Mouse (Mus musculus) right cerebral cortex, postnatal 36 days (tissue): ENCODE data around the gene Tmem179.

Experiments
- DNase-seq, 2 experiments: peaks; one replicate each; pipeline ENCODE4 v3.0.0; 2022; ENCODE audit warnings: low spot score in 2 of 2, mixed read lengths in 1 of 2

Tmem179 gene

GRCm38 (mm10) chr12:112538356-112538755 is 21.8 kb upstream of the Tmem179 start:
- DNase-seq, result no peak

GRCm38 (mm10) chr12:112537233-112537632 is 20.7 kb upstream of the Tmem179 start:
- DNase-seq, result no peak

GRCm38 (mm10) chr12:112533758-112534157 is 17.2 kb upstream of the Tmem179 start:
- no peak for DNase-seq

GRCm38 (mm10) chr12:112518105-112518504 is 1.6 kb upstream of the Tmem179 start:
- no peak for DNase-seq

- DNase-seq, result no peak
Observed at GRCm38 (mm10) chr12:112514897-112515296, 1.6 kb downstream of the Tmem179 start.

- peak; percentile 68 to 72 for DNase-seq
Observed at GRCm38 (mm10) chr12:112510733-112511372, 5.7 kb downstream of the Tmem179 start.

- no peak for DNase-seq
Observed at GRCm38 (mm10) chr12:112510365-112510732, 6.2 kb downstream of the Tmem179 start.

- no peak for DNase-seq
Observed at GRCm38 (mm10) chr12:112507984-112508383, 8.6 kb downstream of the Tmem179 start.

- DNase-seq, result no peak
Observed at GRCm38 (mm10) chr12:112507264-112507663, 9.3 kb downstream of the Tmem179 start.

- DNase-seq, result no peak
Observed at GRCm38 (mm10) chr12:112506267-112506666, 10.3 kb downstream of the Tmem179 start.

- no peak for DNase-seq
Observed at GRCm38 (mm10) chr12:112503003-112503771, 13.4 kb downstream of the Tmem179 start.

GRCm38 (mm10) chr12:112498683-112499082 is 17.9 kb downstream of the Tmem179 start:
- DNase-seq, result no peak

GRCm38 (mm10) chr12:112497731-112498130 is 18.8 kb downstream of the Tmem179 start:
- DNase-seq, result no peak

GRCm38 (mm10) chr12:112496136-112496535 is 20.4 kb downstream of the Tmem179 start:
- DNase-seq, result no peak

- DNase-seq, result no peak
Observed at GRCm38 (mm10) chr12:112490444-112490939, 26.1 kb downstream of the Tmem179 start.

- DNase-seq, result no peak
Observed at GRCm38 (mm10) chr12:112489535-112489934, 27.0 kb downstream of the Tmem179 start.

- no peak for DNase-seq
Observed at GRCm38 (mm10) chr12:112489134-112489533, 27.4 kb downstream of the Tmem179 start, which contains the start of gene A530016L24Rik. A530016L24Rik (plus strand) TSS chr12:112489448.

- DNase-seq, result peak; percentile 58
Observed at GRCm38 (mm10) chr12:112473777-112474176, 42.8 kb downstream of the Tmem179 start.

- no peak for DNase-seq
Observed at GRCm38 (mm10) chr12:112470216-112470615, 46.3 kb downstream of the Tmem179 start.

- DNase-seq, result no peak
Observed at GRCm38 (mm10) chr12:112469393-112469792, 47.2 kb downstream of the Tmem179 start.

- DNase-seq, result no peak
Observed at GRCm38 (mm10) chr12:112467387-112467786, 49.2 kb downstream of the Tmem179 start.

- DNase-seq, result no peak
Observed at GRCm38 (mm10) chr12:112465928-112466327, 50.6 kb downstream of the Tmem179 start.

GRCm38 (mm10) chr12:112464516-112464915 is 52.0 kb downstream of the Tmem179 start:
- DNase-seq, result no peak
